Mouse (Mus musculus) forebrain, embryonic 14.5 days (tissue): ENCODE measurements around the gene Zfp808. TPM values are rescaled to one million over a fixed set of nuclear protein-coding genes. Genes with fewer than 3 reads are reported as not detected.
"Not testable (repeated sequence)": the region's sequence is repeated elsewhere in the genome, so short reads cannot be mapped to it uniquely, and the experiment has no call there.

ENCODE experiments used
- ATAC-seq: fragments of 200-750 bp; cut with Nextera tagmentation; 2 replicates; pipeline ENCODE4 v1.8.0; 2017; ENCODE audit warnings: mild to moderate bottlenecking, moderate library complexity
- DNase-seq: peaks from one replicate; pipeline ENCODE4 v3.0.0-alpha.2; 2015; ENCODE audit warnings: low spot score
- H3K27ac ChIP-seq: fragments of 300-500 bp; sonication (generic); 2 replicates; pipeline ENCODE4 v1.5.1; 2014; ENCODE audit warnings: low read depth, mild to moderate bottlenecking, control low read depth, low read length, moderate library complexity
- H3K27me3 ChIP-seq: fragments of 300-500 bp; sonication (generic); replicated peaks from 2 replicates; pipeline ENCODE4 v1.6.1; 2014; ENCODE audit warnings: low read length, control low read depth, mixed read lengths; ENCODE audit not compliant: control insufficient read depth, insufficient read depth
- H3K36me3 ChIP-seq: fragments of 300-500 bp; sonication (generic); 2 replicates; pipeline ENCODE4 v1.6.1; 2014; ENCODE audit warnings: low read length, control low read depth; ENCODE audit not compliant: control insufficient read depth, insufficient read depth
- H3K4me1 ChIP-seq: fragments of 300-500 bp; sonication (generic); 2 replicates; pipeline ENCODE4 v1.6.1; 2014; ENCODE audit warnings: antibody characterized with exemption, low read length, control low read depth; ENCODE audit not compliant: control insufficient read depth, insufficient read depth
- H3K4me2 ChIP-seq: fragments of 300-500 bp; sonication (generic); 2 replicates; pipeline ENCODE4 v1.6.1; 2014; ENCODE audit warnings: mild to moderate bottlenecking, control low read depth, low read length
- H3K4me3 ChIP-seq: fragments of 300-500 bp; sonication (generic); 2 replicates; pipeline ENCODE4 v1.5.1; 2014; ENCODE audit warnings: low read depth, low read length, control low read depth
- H3K9ac ChIP-seq: fragments of 300-500 bp; sonication (generic); 2 replicates; pipeline ENCODE4 v1.6.1; 2014; ENCODE audit warnings: mild to moderate bottlenecking, low read length, control low read depth, moderate library complexity
- H3K9me3 ChIP-seq: fragments of 300-500 bp; sonication (generic); replicated peaks from 2 replicates; pipeline ENCODE4 v1.6.1; 2016; ENCODE audit warnings: low read length, control low read depth, mixed read lengths; ENCODE audit not compliant: control insufficient read depth
- WGBS: fragments of 180-500 bp; shearing (Covaris S2); extraction: QIAGEN DNeasy Blood & Tissue Kit; methylation state at CpG from one replicate; pipeline ENCODE4 v1.1.7; 2014; 5-methylcytosine and 5-hydroxymethylcytosine counted together
- polyA plus RNA-seq: library from polyadenylated mRNA; unstranded; fragments of >200 nt; fragmentation: Nextera tagmentation; extraction: Ambion mirVana; gene quantifications from 2 replicates; pipeline ENCODE4 v1.2.1, GENCODE M21; 2014

The Zfp808 gene
- polyA plus RNA-seq, result 3.9 and 6.0 TPM in 2 replicates

- H3K4me1 ChIP-seq, result not testable (repeated sequence)
Measured at GRCm38 (mm10) chr13:62129432-62130171, at the start of gene Zfp808. TSS of gene Zfp808 (plus strand) at chr13:62129886.

DNA sequence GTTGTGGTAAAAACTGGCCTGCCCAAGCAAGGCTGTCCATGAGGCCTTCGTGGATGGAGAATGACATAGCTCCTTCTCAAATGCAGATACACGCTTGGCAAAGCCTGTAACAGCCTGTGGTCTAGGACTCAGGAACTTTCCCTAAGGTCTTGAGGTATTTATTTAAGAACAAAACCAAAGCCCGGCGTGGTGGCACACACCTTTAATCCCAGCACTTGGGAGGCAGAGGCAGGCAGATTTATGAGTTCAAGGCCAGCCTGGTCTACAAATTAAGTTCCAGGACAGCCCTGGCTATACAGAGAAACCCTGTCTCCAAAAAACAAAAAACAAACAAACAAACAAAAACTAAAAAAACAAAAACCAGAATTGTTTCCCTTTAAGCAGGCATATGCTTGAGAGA is 30.9 kb upstream of the Zfp808 start:
- H3K4me2 ChIP-seq, H3K36me3 ChIP-seq, H3K9me3 ChIP-seq, H3K4me3 ChIP-seq, H3K27ac ChIP-seq, DNase-seq, ATAC-seq, H3K27me3 ChIP-seq, H3K4me1 ChIP-seq, H3K9ac ChIP-seq: not testable (repeated sequence)
- 81% methylated on average over 4 of the region's 4 CpGs for WGBS

More at GRCm38 (mm10) chr13:62129432-62130171, at the start of gene Zfp808:
- Histone ChIP-seq H3K9ac (peak within 1 kb of the TSS; percentile 63), H3K4me2 (peak within 1 kb of the TSS; percentile 49), H3K4me3 (peak within 1 kb of the TSS; percentile 45)
- WGBS, result 5% methylated on average over 19 of the region's 21 CpGs
- H3K27me3 ChIP-seq, H3K9me3 ChIP-seq, H3K27ac ChIP-seq, H3K36me3 ChIP-seq: not testable (repeated sequence)
- peak; percentile 84 for ATAC-seq
- peak; percentile 70 for DNase-seq

- not testable (repeated sequence) for ATAC-seq, H3K4me3 ChIP-seq, H3K4me1 ChIP-seq, H3K9me3 ChIP-seq, H3K27ac ChIP-seq, H3K27me3 ChIP-seq, DNase-seq, H3K4me2 ChIP-seq, H3K36me3 ChIP-seq, H3K9ac ChIP-seq
- 90% methylated on average over 4 of the region's 4 CpGs for WGBS
Measured at GRCm38 (mm10) chr13:62099454-62099853, 30.2 kb upstream of the Zfp808 start.

GRCm38 (mm10) chr13:62102368-62102767 is 27.3 kb upstream of the Zfp808 start:
- H3K4me3 ChIP-seq, H3K9me3 ChIP-seq, H3K27ac ChIP-seq, H3K4me2 ChIP-seq, H3K4me1 ChIP-seq, ATAC-seq, H3K27me3 ChIP-seq, H3K9ac ChIP-seq, DNase-seq, H3K36me3 ChIP-seq: not testable (repeated sequence)
- WGBS, result 79% methylated on average over 1 of the region's 1 CpGs

DNA sequence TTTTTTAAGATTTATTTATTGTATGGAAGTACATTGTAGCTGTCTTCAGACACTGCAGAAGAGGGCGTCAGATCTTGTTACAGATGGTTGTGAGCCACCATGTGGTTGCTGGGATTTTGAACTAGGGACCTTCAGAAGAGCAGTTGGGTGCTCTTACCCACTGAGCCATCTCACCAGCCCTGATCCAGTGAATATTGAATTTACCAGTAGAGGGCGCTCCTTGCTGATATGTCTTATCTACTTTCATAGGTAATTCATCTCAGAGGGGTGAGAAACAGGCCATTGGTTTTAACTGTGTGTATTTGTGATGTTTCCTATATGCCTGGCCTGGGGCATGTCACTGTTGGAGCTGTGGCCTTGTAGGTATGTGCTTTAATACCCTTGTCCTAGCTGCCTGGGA is 13.8 kb upstream of the Zfp808 start:
- not testable (repeated sequence) for H3K4me1 ChIP-seq, ATAC-seq, H3K27ac ChIP-seq, H3K9ac ChIP-seq, H3K4me3 ChIP-seq, H3K4me2 ChIP-seq, H3K9me3 ChIP-seq, H3K27me3 ChIP-seq, DNase-seq, H3K36me3 ChIP-seq
- WGBS, result 30% methylated on average over 2 of the region's 2 CpGs

GRCm38 (mm10) chr13:62121578-62121977 is 8.1 kb upstream of the Zfp808 start:
- not testable (repeated sequence) for H3K27ac ChIP-seq, H3K9me3 ChIP-seq, H3K4me3 ChIP-seq, H3K27me3 ChIP-seq, ATAC-seq, H3K9ac ChIP-seq, H3K36me3 ChIP-seq, H3K4me1 ChIP-seq, DNase-seq, H3K4me2 ChIP-seq
- WGBS, result 56% methylated on average over 1 of the region's 1 CpGs

- not testable (repeated sequence) for H3K36me3 ChIP-seq, H3K4me3 ChIP-seq, H3K9ac ChIP-seq, H3K4me1 ChIP-seq, H3K27me3 ChIP-seq, H3K9me3 ChIP-seq, ATAC-seq, DNase-seq, H3K4me2 ChIP-seq, H3K27ac ChIP-seq
- WGBS, result 77% methylated on average over 2 of the region's 2 CpGs
Measured at GRCm38 (mm10) chr13:62181835-62182755, 52.4 kb downstream of the Zfp808 start.

DNA sequence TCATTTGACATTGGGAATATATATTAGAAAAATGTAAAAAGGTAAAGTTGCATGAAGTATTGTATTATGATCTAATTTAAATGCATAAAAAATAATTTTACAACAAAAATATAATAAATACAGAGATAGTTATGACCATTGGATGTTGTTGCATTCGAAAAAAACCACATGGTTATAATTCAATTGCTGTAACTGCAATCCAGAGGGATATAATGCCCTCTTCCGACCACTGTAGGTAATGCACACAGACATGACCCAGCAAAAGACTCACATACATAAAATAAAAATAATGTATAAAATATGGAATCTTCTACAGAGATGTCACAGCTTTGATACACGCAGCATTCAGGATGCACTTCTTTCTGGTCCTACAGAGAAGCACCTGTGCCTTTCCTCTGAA is 115.6 kb downstream of the Zfp808 start:
- no peaks in the 10 kb centered on the region for H3K36me3 ChIP-seq
- peaks cover 3% of the 10 kb centered on the region; the same call in 1 of the 2 replicates for H3K9me3 ChIP-seq
- no peak overlapping the region for H3K4me2 ChIP-seq
- H3K27ac ChIP-seq, result no peak overlapping the region
- H3K27me3 ChIP-seq, result no peaks in the 10 kb centered on the region
- H3K4me3 ChIP-seq, result no peak overlapping the region
- no peaks in the 10 kb centered on the region for H3K4me1 ChIP-seq
- ATAC-seq, result no peak
- 58% methylated on average over 3 of the region's 3 CpGs for WGBS
- DNase-seq, result no peak
- H3K9ac ChIP-seq, result no peak overlapping the region
